Mouse (Mus musculus) intestine, embryonic 14.5 days (tissue): ENCODE results near the gene Mipol1. TPM values are rescaled to one million over a fixed set of nuclear protein-coding genes. Genes with fewer than 3 reads are reported as not detected.
A peak's percentile ranks its signal among the peaks of the same experiment; 100 is the strongest.

ENCODE experiments used
- ATAC-seq: fragments of 200-750 bp; cut with Nextera tagmentation; replicated peaks from 2 replicates; pipeline ENCODE4 v1.8.0; 2017; ENCODE audit warnings: low read depth, moderate number of reproducible peaks, moderate TSS enrichment, moderate library complexity; ENCODE audit not compliant: low FRiP score, low TSS enrichment
- DNase-seq: peaks from one replicate; pipeline ENCODE4 v3.0.0-alpha.2; 2018; ENCODE audit warnings: low spot score
- H3K27ac ChIP-seq: fragments of 300-500 bp; sonication (generic); 2 replicates; pipeline ENCODE4 v1.5.1; 2014; ENCODE audit warnings: low read depth, mild to moderate bottlenecking, control low read depth
- H3K27me3 ChIP-seq: fragments of 300-500 bp; sonication (generic); replicated peaks from 2 replicates; pipeline ENCODE4 v1.6.1; 2014; ENCODE audit warnings: low read length, control low read depth; ENCODE audit not compliant: control insufficient read depth, insufficient read depth
- H3K36me3 ChIP-seq: fragments of 300-500 bp; sonication (generic); 2 replicates; pipeline ENCODE4 v1.6.1; 2014; ENCODE audit warnings: low read length, control low read depth; ENCODE audit not compliant: control insufficient read depth, insufficient read depth
- H3K4me1 ChIP-seq: fragments of 300-500 bp; sonication (generic); replicated peaks from 2 replicates; pipeline ENCODE4 v1.6.1; 2014; ENCODE audit warnings: low read length, control low read depth, mixed read lengths; ENCODE audit not compliant: control insufficient read depth, insufficient read depth
- H3K4me2 ChIP-seq: fragments of 300-500 bp; sonication (generic); 2 replicates; pipeline ENCODE4 v1.6.1; 2014; ENCODE audit warnings: low read length
- H3K4me3 ChIP-seq: fragments of 300-500 bp; sonication (generic); 2 replicates; pipeline ENCODE4 v1.5.1; 2014; ENCODE audit warnings: low read depth, low read length, control low read depth, mixed read lengths
- H3K9ac ChIP-seq: fragments of 300-500 bp; sonication (generic); 2 replicates; pipeline ENCODE4 v1.6.1; 2014; ENCODE audit warnings: mild to moderate bottlenecking, low read length
- H3K9me3 ChIP-seq: fragments of 300-500 bp; sonication (generic); 2 replicates; pipeline ENCODE4 v1.6.1; 2016; ENCODE audit warnings: low read length, control low read depth; ENCODE audit not compliant: control insufficient read depth
- WGBS: fragments of 180-500 bp; shearing (Covaris S2); extraction: QIAGEN DNeasy Blood & Tissue Kit; methylation state at CpG from one replicate; pipeline ENCODE4 v1.1.7; 2014; 5-methylcytosine and 5-hydroxymethylcytosine counted together
- polyA plus RNA-seq: library from polyadenylated mRNA; unstranded; fragments of >200 nt; fragmentation: Nextera tagmentation; extraction: Ambion mirVana; gene quantifications from 2 replicates; pipeline ENCODE4 v1.2.1, GENCODE M21; 2014

The Mipol1 gene
- polyA plus RNA-seq, 1 experiment from 2014 or later = 9.8 TPM

DNA sequence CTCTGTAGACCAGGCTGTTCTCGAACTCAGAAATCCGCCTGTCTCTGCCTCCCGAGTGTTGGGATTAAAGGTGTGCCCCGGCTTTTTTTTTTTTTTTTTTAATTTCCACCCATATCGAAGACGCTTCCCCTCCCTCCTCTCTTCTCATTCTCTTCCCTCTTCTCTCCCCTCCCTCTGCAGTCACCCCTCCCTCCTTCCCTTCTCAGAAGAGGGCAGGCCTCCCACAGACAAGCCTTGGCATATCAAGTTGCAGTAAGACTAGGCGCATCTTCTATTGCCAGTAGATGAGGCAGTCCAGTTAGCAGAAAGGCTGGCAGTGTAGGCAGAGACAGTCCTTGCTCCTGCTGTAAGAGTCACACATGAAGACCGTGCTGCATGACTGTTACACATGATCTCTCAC, 2.5 kb upstream of the Mipol1 start:
- H3K9me3 ChIP-seq = no peaks in the 10 kb centered on the region
- no peak overlapping the region for H3K4me3 ChIP-seq
- no peak overlapping the region for H3K27ac ChIP-seq
- no peak overlapping the region for H3K4me2 ChIP-seq
- ATAC-seq = no peak
- DNase-seq = no peak
- peaks cover 5% of the 10 kb centered on the region; the same call in 1 of the 2 replicates for H3K4me1 ChIP-seq
- no peaks in the 10 kb centered on the region for H3K36me3 ChIP-seq
- H3K9ac ChIP-seq = no peak overlapping the region
- WGBS = 84% methylated on average over 7 of the region's 8 CpGs
- no peaks in the 10 kb centered on the region for H3K27me3 ChIP-seq

GRCm38 (mm10) chr12:57229703-57230102, 524 bp upstream of the Mipol1 start:
- H3K4me2 ChIP-seq = peak overlapping the region; percentile 56
- peaks cover 4% of the 10 kb centered on the region for H3K36me3 ChIP-seq
- H3K9me3 ChIP-seq = no peaks in the 10 kb centered on the region
- DNase-seq (no peak), ATAC-seq (no peak)
- H3K9ac ChIP-seq = peak overlapping the region; percentile 49; the same call in 1 of the 2 replicates
- 25% methylated on average over 4 of the region's 4 CpGs for WGBS
- H3K27ac ChIP-seq = peak overlapping the region; percentile 91
- no peaks in the 10 kb centered on the region for H3K27me3 ChIP-seq
- H3K4me1 ChIP-seq = peaks cover 5% of the 10 kb centered on the region; the same call in 1 of the 2 replicates
- H3K4me3 ChIP-seq = peak overlapping the region; percentile 76

DNA sequence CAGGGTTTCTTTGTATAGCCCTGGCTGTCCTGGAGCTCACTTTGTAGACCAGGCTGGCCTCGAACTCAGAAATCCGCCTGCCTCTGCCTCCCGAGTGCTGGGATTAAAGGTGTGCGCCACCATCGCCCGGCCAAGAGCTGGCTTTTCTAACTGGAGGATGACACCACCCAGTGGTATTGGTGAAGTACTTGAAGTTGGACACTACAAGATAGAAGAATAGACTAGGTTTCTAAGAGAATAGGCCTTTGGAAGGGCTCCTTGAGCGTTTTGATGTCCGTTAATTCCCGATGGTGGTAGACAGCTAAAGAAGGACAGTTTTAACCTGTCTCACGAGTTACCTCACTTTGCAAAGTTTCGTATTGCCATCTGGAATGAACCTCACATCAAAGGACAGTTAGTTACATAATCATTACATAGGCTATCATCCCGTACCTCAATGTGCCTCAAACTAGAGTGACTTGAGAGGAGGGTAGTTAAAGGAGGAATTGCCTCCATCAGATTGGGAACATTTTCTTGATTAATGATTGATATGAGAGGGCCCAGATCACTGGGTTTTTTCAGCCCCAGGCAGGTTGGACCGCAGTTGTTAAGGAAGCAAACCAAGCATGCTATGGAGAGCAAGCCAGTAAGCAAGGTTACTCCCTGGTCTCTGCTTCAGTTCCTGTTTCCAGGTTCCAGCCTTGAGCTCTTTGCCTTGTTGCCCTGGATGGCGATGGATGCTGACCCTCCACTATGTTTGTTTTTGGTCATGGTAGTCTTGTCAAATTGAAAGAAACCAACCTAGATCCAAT, 1.1 kb downstream of the Mipol1 start:
- no peak for ATAC-seq
- DNase-seq = peak; percentile 61
- 61% methylated on average over 14 of the region's 14 CpGs for WGBS
- Histone ChIP-seq H3K36me3 (peaks cover 4% of the 10 kb centered on the region), H3K27me3 (no peaks in the 10 kb centered on the region), H3K4me3 (peak overlapping the region; percentile 76), H3K27ac (peak overlapping the region; percentile 91; the same call in 1 of the 2 replicates), H3K4me1 (peaks cover 5% of the 10 kb centered on the region; the same call in 1 of the 2 replicates), H3K9me3 (no peaks in the 10 kb centered on the region), H3K9ac (peak overlapping the region; percentile 87), H3K4me2 (peak overlapping the region; percentile 56)

DNA sequence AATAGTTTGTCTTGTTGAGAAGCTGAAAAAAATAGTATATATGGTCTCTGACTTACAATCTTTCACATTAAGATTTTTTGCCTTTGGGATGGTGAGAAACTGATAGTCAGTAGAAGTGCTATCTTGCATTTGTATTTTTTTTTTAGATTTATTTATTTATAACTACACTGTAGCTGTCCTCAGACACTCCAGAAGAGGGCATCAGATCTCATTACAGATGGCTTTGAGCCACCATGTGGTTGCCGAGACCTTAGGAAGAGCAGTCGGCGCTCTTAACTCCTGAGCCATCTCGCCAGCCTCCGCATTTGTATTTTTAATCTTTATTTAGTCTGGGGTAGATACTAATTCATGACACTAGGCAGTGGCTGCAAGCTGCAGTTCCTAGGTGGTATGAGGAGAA, 3.2 kb downstream of the Mipol1 start:
- DNase-seq (no peak), ATAC-seq (no peak)
- no peak overlapping the region for H3K9ac ChIP-seq
- H3K4me2 ChIP-seq = no peak overlapping the region
- H3K9me3 ChIP-seq = no peaks in the 10 kb centered on the region
- H3K36me3 ChIP-seq = peaks cover 10% of the 10 kb centered on the region
- peaks cover 5% of the 10 kb centered on the region; the same call in 1 of the 2 replicates for H3K4me1 ChIP-seq
- whole genome bisulfite sequencing = 83% methylated on average over 5 of the region's 5 CpGs
- no peak overlapping the region for H3K4me3 ChIP-seq
- H3K27ac ChIP-seq = no peak overlapping the region
- no peaks in the 10 kb centered on the region for H3K27me3 ChIP-seq

- Histone ChIP-seq H3K4me3 (no peak overlapping the region), H3K4me2 (no peak overlapping the region), H3K9ac (no peak overlapping the region), H3K4me1 (no peaks in the 10 kb centered on the region), H3K27ac (no peak overlapping the region), H3K9me3 (no peaks in the 10 kb centered on the region), H3K27me3 (no peaks in the 10 kb centered on the region), H3K36me3 (peaks cover 27% of the 10 kb centered on the region)
- DNase-seq (no peak), ATAC-seq (no peak)
- 92% methylated on average over 5 of the region's 5 CpGs for WGBS
Measured at GRCm38 (mm10) chr12:57243671-57244495, 13.7 kb downstream of the Mipol1 start.

GRCm38 (mm10) chr12:57258572-57258971, 28.3 kb downstream of the Mipol1 start:
- no peak for ATAC-seq
- no peak for DNase-seq

GRCm38 (mm10) chr12:57275456-57275855, 45.2 kb downstream of the Mipol1 start:
- 57% methylated on average over 1 of the region's 1 CpGs for WGBS
- H3K4me3 ChIP-seq = no peak overlapping the region
- ATAC-seq (no peak), DNase-seq (no peak)
- no peak overlapping the region for H3K4me2 ChIP-seq
- H3K27ac ChIP-seq = no peak overlapping the region
- no peaks in the 10 kb centered on the region for H3K9me3 ChIP-seq
- no peaks in the 10 kb centered on the region for H3K36me3 ChIP-seq
- H3K4me1 ChIP-seq = no peaks in the 10 kb centered on the region
- no peak overlapping the region for H3K9ac ChIP-seq
- H3K27me3 ChIP-seq = no peaks in the 10 kb centered on the region

More at GRCm38 (mm10) chr12:57258572-57258971, 28.3 kb downstream of the Mipol1 start:
- no peaks in the 10 kb centered on the region for H3K36me3 ChIP-seq
- no peak overlapping the region for H3K9ac ChIP-seq
- no peak overlapping the region for H3K4me3 ChIP-seq
- no peak overlapping the region for H3K27ac ChIP-seq
- no peak overlapping the region for H3K4me2 ChIP-seq
- no peaks in the 10 kb centered on the region for H3K4me1 ChIP-seq
- no peaks in the 10 kb centered on the region for H3K9me3 ChIP-seq
- no peaks in the 10 kb centered on the region for H3K27me3 ChIP-seq
- WGBS = 60% methylated on average over 2 of the region's 2 CpGs

DNA sequence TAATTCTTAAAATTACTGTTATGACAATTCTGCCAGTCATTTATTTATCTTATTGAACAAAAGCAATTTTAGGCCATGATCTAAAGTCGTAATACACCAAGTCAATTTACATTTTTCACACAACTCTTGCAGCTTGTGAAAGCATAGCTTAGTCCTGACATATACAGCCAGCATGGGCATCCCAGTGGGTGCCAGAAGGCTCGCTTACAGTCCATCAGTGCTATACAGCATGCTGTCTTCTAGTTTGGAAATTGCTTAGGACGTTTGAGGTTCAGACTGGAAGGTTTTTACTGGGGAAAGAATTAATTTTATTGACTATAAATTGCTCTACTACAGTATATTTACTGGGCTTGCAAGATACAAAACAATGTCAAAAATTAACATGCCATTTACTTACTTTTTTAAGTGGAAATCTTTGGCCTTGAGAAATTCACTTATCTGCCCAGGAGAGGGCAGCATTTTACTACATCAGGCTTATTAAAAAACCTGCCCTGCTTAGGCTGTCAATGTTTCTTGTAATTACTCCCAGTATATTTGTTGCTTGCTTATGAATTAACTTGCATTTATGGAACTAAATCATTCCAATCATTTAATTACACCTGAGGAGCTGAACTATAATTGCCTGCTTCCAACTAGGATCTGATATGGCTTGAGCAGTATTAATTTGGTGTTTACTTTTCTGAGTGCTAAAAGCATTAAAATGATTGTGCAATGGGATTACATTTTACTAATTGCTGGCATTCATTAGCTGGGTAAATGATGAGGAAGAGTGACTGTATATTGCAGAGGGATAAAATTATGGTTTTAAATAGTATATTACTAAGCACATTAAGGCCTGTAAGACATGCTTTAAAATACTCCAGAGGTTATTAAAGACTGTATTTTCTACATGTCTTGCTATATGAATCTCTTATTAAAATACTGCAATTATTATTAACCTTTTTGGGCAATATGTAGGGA, 51.2 kb downstream of the Mipol1 start:
- Histone ChIP-seq H3K36me3 (no peaks in the 10 kb centered on the region), H3K4me2 (no peak overlapping the region), H3K4me1 (no peaks in the 10 kb centered on the region), H3K9ac (no peak overlapping the region), H3K27ac (no peak overlapping the region), H3K27me3 (no peaks in the 10 kb centered on the region), H3K9me3 (no peaks in the 10 kb centered on the region), H3K4me3 (no peak overlapping the region)
- DNase-seq = no peak
- WGBS = 49% methylated on average over 3 of the region's 3 CpGs
- ATAC-seq = no peak
